Mouse (Mus musculus) cortical plate, adult 2 months (tissue): ENCODE data around the gene Eif1b.
"Not testable (repeated sequence)": the region's sequence is repeated elsewhere in the genome, so short reads cannot be mapped to it uniquely, and the experiment has no call there.

ENCODE experiments used
- CTCF ChIP-seq: fragments of 200-500 bp; IDR thresholded peaks from 2 replicates; pipeline ENCODE4 v1.5.1; 2011; ENCODE audit warnings: mild to moderate bottlenecking, control low read depth, low read length; ENCODE audit not compliant: insufficient read depth; ENCODE audit errors: extremely low read depth
- POLR2A ChIP-seq: fragments of 200-500 bp; IDR thresholded peaks from 2 replicates; pipeline ENCODE4 v1.6.1; 2011; ENCODE audit warnings: mild to moderate bottlenecking, low read length, control low read depth; ENCODE audit not compliant: insufficient read depth; ENCODE audit errors: extremely low read depth

GRCm38 (mm10) chr9:120533446-120533950 lies 41.5 kb downstream of the Eif1b start:
- not testable (repeated sequence) for TF ChIP-seq CTCF, POLR2A
